Mouse (Mus musculus): ENCODE measurements around the gene Itgb3.
A peak's percentile ranks its signal among the peaks of the same experiment; 100 is the strongest.

Gene Itgb3

GRCm38 (mm10) chr11:104582630-104583364 is 25.0 kb upstream of the Itgb3 start:
- DNase-seq, result no peak

- DNase-seq, result no peak
Measured at GRCm38 (mm10) chr11:104585495-104585894, 22.3 kb upstream of the Itgb3 start.

- DNase-seq, result no peak
Measured at GRCm38 (mm10) chr11:104587904-104588303, 19.9 kb upstream of the Itgb3 start.

- no peak for DNase-seq
Measured at GRCm38 (mm10) chr11:104588513-104588912, 19.3 kb upstream of the Itgb3 start.

- no peak for DNase-seq
Measured at GRCm38 (mm10) chr11:104589570-104589969, 18.2 kb upstream of the Itgb3 start.

- DNase-seq, result peak; percentile 76
Measured at GRCm38 (mm10) chr11:104590148-104590547, 17.7 kb upstream of the Itgb3 start.

GRCm38 (mm10) chr11:104592066-104592835 is 15.5 kb upstream of the Itgb3 start:
- DNase-seq, result no peak

GRCm38 (mm10) chr11:104596365-104596764 is 11.4 kb upstream of the Itgb3 start:
- no peak for DNase-seq

- DNase-seq, result peak; percentile 47
Measured at GRCm38 (mm10) chr11:104599265-104599945, 8.4 kb upstream of the Itgb3 start.

- no peak for DNase-seq
Measured at GRCm38 (mm10) chr11:104600675-104601074, 7.1 kb upstream of the Itgb3 start.

GRCm38 (mm10) chr11:104604192-104604591 is 3.6 kb upstream of the Itgb3 start:
- DNase-seq, result no peak

- no peak for DNase-seq
Measured at GRCm38 (mm10) chr11:104608249-104608920, 585 bp downstream of the Itgb3 start.

GRCm38 (mm10) chr11:104609033-104609684 is 1.4 kb downstream of the Itgb3 start:
- no peak for DNase-seq

GRCm38 (mm10) chr11:104609733-104610132 is 1.9 kb downstream of the Itgb3 start:
- no peak for DNase-seq

- DNase-seq, result no peak
Measured at GRCm38 (mm10) chr11:104611579-104612151, 3.9 kb downstream of the Itgb3 start.

- DNase-seq, result no peak
Measured at GRCm38 (mm10) chr11:104613551-104613950, 5.8 kb downstream of the Itgb3 start.

- DNase-seq, result no peak
Measured at GRCm38 (mm10) chr11:104614130-104614529, 6.3 kb downstream of the Itgb3 start.

- no peak for DNase-seq
Measured at GRCm38 (mm10) chr11:104616182-104616581, 8.4 kb downstream of the Itgb3 start.

- DNase-seq, result no peak
Measured at GRCm38 (mm10) chr11:104618638-104619076, 10.9 kb downstream of the Itgb3 start.

GRCm38 (mm10) chr11:104619084-104620022 is 11.6 kb downstream of the Itgb3 start:
- DNase-seq, result no peak

Measured in cerebellum, adult 9-11 months (tissue).